Mouse (Mus musculus) midbrain, embryonic 14.5 days (tissue): ENCODE data around the gene Hist2h2ac. TPM values are rescaled to one million over a fixed set of nuclear protein-coding genes. Genes with fewer than 3 reads are reported as not detected.
A peak's percentile ranks its signal among the peaks of the same experiment; 100 is the strongest.
"Not testable (repeated sequence)": the region's sequence is repeated elsewhere in the genome, so short reads cannot be mapped to it uniquely, and the experiment has no call there.

Experiments
- ATAC-seq: fragments of 200-750 bp; cut with Nextera tagmentation; 2 replicates; pipeline ENCODE4 v1.8.0; 2017; ENCODE audit warnings: moderate number of reproducible peaks, moderate library complexity; ENCODE audit not compliant: low FRiP score, low TSS enrichment
- DNase-seq: peaks from one replicate; pipeline ENCODE4 v3.0.0-alpha.2; 2015
- H3K27ac ChIP-seq: fragments of 300-500 bp; sonication (generic); replicated peaks from 2 replicates; pipeline ENCODE4 v1.5.1; 2014; ENCODE audit warnings: mild to moderate bottlenecking, low read depth, low read length, moderate library complexity
- H3K27me3 ChIP-seq: fragments of 300-500 bp; sonication (generic); 2 replicates; pipeline ENCODE4 v1.6.1; 2014; ENCODE audit warnings: low read length, control low read depth, mixed read lengths; ENCODE audit not compliant: control insufficient read depth, insufficient read depth
- H3K36me3 ChIP-seq: fragments of 300-500 bp; sonication (generic); 2 replicates; pipeline ENCODE4 v1.6.1; 2014; ENCODE audit warnings: low read length, control low read depth; ENCODE audit not compliant: control insufficient read depth, insufficient read depth
- H3K4me1 ChIP-seq: fragments of 300-500 bp; sonication (generic); 2 replicates; pipeline ENCODE4 v1.6.1; 2014; ENCODE audit warnings: mild to moderate bottlenecking, antibody characterized with exemption, low read length, control low read depth; ENCODE audit not compliant: control insufficient read depth, insufficient read depth
- H3K4me2 ChIP-seq: fragments of 300-500 bp; sonication (generic); 2 replicates; pipeline ENCODE4 v1.6.1; 2014; ENCODE audit warnings: mild to moderate bottlenecking, low read length, moderate library complexity
- H3K4me3 ChIP-seq: fragments of 300-500 bp; sonication (generic); replicated peaks from 2 replicates; pipeline ENCODE4 v1.5.1; 2014; ENCODE audit warnings: low read depth, low read length
- H3K9ac ChIP-seq: fragments of 300-500 bp; sonication (generic); replicated peaks from 2 replicates; pipeline ENCODE4 v1.6.1; 2014; ENCODE audit warnings: mild to moderate bottlenecking, low read length, moderate library complexity
- H3K9me3 ChIP-seq: fragments of 300-500 bp; sonication (generic); 2 replicates; pipeline ENCODE4 v1.6.1; 2016; ENCODE audit warnings: low read length, control low read depth, mixed read lengths; ENCODE audit not compliant: control insufficient read depth
- WGBS: fragments of 180-500 bp; shearing (Covaris S2); extraction: QIAGEN DNeasy Blood & Tissue Kit; methylation state at CpG from one replicate; pipeline ENCODE4 v1.1.7; 2014; 5-methylcytosine and 5-hydroxymethylcytosine counted together
- polyA plus RNA-seq: library from polyadenylated mRNA; unstranded; fragments of >200 nt; fragmentation: Nextera tagmentation; extraction: Ambion mirVana; gene quantifications from 2 replicates; pipeline ENCODE4 v1.2.1, GENCODE M21; 2014

Hist2h2ac gene
- polyA plus RNA-seq, 1 experiment from 2014 or later, result 2.8 TPM

- Histone ChIP-seq H3K9me3 (no peaks in the 10 kb centered on the region), H3K9ac (no peak overlapping the region), H3K4me2 (no peak overlapping the region), H3K27ac (no peak overlapping the region), H3K4me3 (no peak overlapping the region), H3K27me3 (no peaks in the 10 kb centered on the region), H3K4me1 (0 out of 2 replicates have a peak, but pooled peaks cover 9% of the 10 kb centered on the region), H3K36me3 (no peaks in the 10 kb centered on the region)
- WGBS, result 94% methylated on average over 3 of the region's 3 CpGs
- ATAC-seq (no peak), DNase-seq (no peak)
Observed at GRCm38 (mm10) chr3:96251787-96252186, 31.1 kb upstream of the Hist2h2ac start.

- Histone ChIP-seq H3K4me3 (no peak overlapping the region), H3K9me3 (no peaks in the 10 kb centered on the region), H3K4me1 (0 out of 2 replicates have a peak, but pooled peaks cover 9% of the 10 kb centered on the region), H3K4me2 (no peak overlapping the region), H3K27me3 (no peaks in the 10 kb centered on the region), H3K27ac (no peak overlapping the region), H3K9ac (no peak overlapping the region), H3K36me3 (no peaks in the 10 kb centered on the region)
- DNase-seq (no peak), ATAC-seq (no peak)
- 90% methylated on average over 3 of the region's 3 CpGs for WGBS
Observed at GRCm38 (mm10) chr3:96250890-96251289, 30.2 kb upstream of the Hist2h2ac start.

- 0 out of 2 replicates have a peak, but pooled peaks cover 17% of the 10 kb centered on the region for H3K4me1 ChIP-seq
- no peaks in the 10 kb centered on the region for H3K9me3 ChIP-seq
- H3K27me3 ChIP-seq, result no peaks in the 10 kb centered on the region
- no peak for DNase-seq
- H3K9ac ChIP-seq, result no peak overlapping the region
- H3K4me3 ChIP-seq, result no peak overlapping the region
- H3K27ac ChIP-seq, result no peak overlapping the region
- H3K4me2 ChIP-seq, result no peak overlapping the region
- WGBS, result 48% methylated on average over 4 of the region's 4 CpGs
- no peak for ATAC-seq
- H3K36me3 ChIP-seq, result no peaks in the 10 kb centered on the region
Observed at GRCm38 (mm10) chr3:96249034-96249345, 28.3 kb upstream of the Hist2h2ac start.

- H3K4me1 ChIP-seq, result 0 out of 2 replicates have a peak, but pooled peaks cover 19% of the 10 kb centered on the region
- no peak overlapping the region for H3K27ac ChIP-seq
- no peaks in the 10 kb centered on the region for H3K9me3 ChIP-seq
- H3K27me3 ChIP-seq, result no peaks in the 10 kb centered on the region
- no peak for ATAC-seq
- H3K36me3 ChIP-seq, result no peaks in the 10 kb centered on the region
- H3K4me2 ChIP-seq, result peak overlapping the region; percentile 49
- H3K9ac ChIP-seq, result no peak overlapping the region; the same call in 1 of the 2 replicates
- H3K4me3 ChIP-seq, result no peak overlapping the region; the same call in 1 of the 2 replicates
- 49% methylated on average over 6 of the region's 6 CpGs for WGBS
- no peak for DNase-seq
Observed at GRCm38 (mm10) chr3:96248141-96249033, 27.7 kb upstream of the Hist2h2ac start.

GRCm38 (mm10) chr3:96247356-96248140 is 26.9 kb upstream of the Hist2h2ac start:
- no peak for DNase-seq
- no peaks in the 10 kb centered on the region for H3K36me3 ChIP-seq
- no peaks in the 10 kb centered on the region for H3K9me3 ChIP-seq
- no peak overlapping the region for H3K27ac ChIP-seq
- 0 out of 2 replicates have a peak, but pooled peaks cover 19% of the 10 kb centered on the region for H3K4me1 ChIP-seq
- ATAC-seq, result no peak
- peak overlapping the region; percentile 43; the same call in 1 of the 2 replicates for H3K9ac ChIP-seq
- no peaks in the 10 kb centered on the region for H3K27me3 ChIP-seq
- H3K4me2 ChIP-seq, result peak overlapping the region; percentile 49
- peak overlapping the region; percentile 26 for H3K4me3 ChIP-seq
- 3% methylated on average over 11 of the region's 11 CpGs for WGBS

- H3K4me1 ChIP-seq, result 0 out of 2 replicates have a peak, but pooled peaks cover 19% of the 10 kb centered on the region
- H3K4me2 ChIP-seq, result peak within 1 kb of the TSS; percentile 49
- H3K9ac ChIP-seq, result peak within 1 kb of the TSS; percentile 43; the same call in 1 of the 2 replicates
- 0% methylated on average over 14 of the region's 47 CpGs for WGBS
- H3K27ac ChIP-seq, result 0 out of 2 replicates have a peak within 1 kb of the TSS, but pooled peaks have one; percentile 49
- H3K27me3 ChIP-seq, H3K9me3 ChIP-seq, H3K36me3 ChIP-seq, DNase-seq: not testable (repeated sequence)
- peak within 1 kb of the TSS; percentile 26 for H3K4me3 ChIP-seq
- ATAC-seq, result peak; percentile 93
Observed at GRCm38 (mm10) chr3:96246427-96246856, 25.8 kb upstream of the Hist2h2ac start, which contains the start of gene Hist2h3c1. TSS of gene Hist2h3c1 (plus strand) at chr3:96246685.

- Histone ChIP-seq H3K4me2 (peak overlapping the region; percentile 38), H3K4me3 (peak overlapping the region; percentile 23; the same call in 1 of the 2 replicates), H3K27ac (0 out of 2 replicates have a peak overlapping the region, but pooled peaks have one; percentile 49), H3K4me1 (0 out of 2 replicates have a peak, but pooled peaks cover 19% of the 10 kb centered on the region)
- DNase-seq, H3K9ac ChIP-seq, H3K27me3 ChIP-seq, H3K36me3 ChIP-seq, H3K9me3 ChIP-seq: not testable (repeated sequence)
- WGBS, result under 1% methylated on average over 10 of the region's 21 CpGs
- ATAC-seq, result peak; percentile 57; the same call in 1 of the 2 replicates
Observed at GRCm38 (mm10) chr3:96246018-96246417, 25.3 kb upstream of the Hist2h2ac start.
